Mouse (Mus musculus) intestine, embryonic 16.5 days (tissue): ENCODE results near the gene Pcgf6. TPM values are rescaled to one million over a fixed set of nuclear protein-coding genes. Genes with fewer than 3 reads are reported as not detected.
"Not testable (repeated sequence)": the region's sequence is repeated elsewhere in the genome, so short reads cannot be mapped to it uniquely, and the experiment has no call there.

Experiments
- ATAC-seq: fragments of 200-750 bp; cut with Nextera tagmentation; 2 replicates; pipeline ENCODE4 v1.8.0; 2017; ENCODE audit warnings: moderate TSS enrichment, moderate library complexity
- H3K27ac ChIP-seq: fragments of 300-500 bp; sonication (generic); 2 replicates; pipeline ENCODE4 v1.5.1; 2014; ENCODE audit warnings: mild to moderate bottlenecking, low read length
- H3K27me3 ChIP-seq: fragments of 300-500 bp; sonication (generic); replicated peaks from 2 replicates; pipeline ENCODE4 v1.6.1; 2014; ENCODE audit warnings: low read length, control low read depth, mixed read lengths; ENCODE audit not compliant: control insufficient read depth, insufficient read depth
- H3K36me3 ChIP-seq: fragments of 300-500 bp; sonication (generic); 2 replicates; pipeline ENCODE4 v1.6.1; 2014; ENCODE audit warnings: low read length, control low read depth; ENCODE audit not compliant: control insufficient read depth, insufficient read depth
- H3K4me1 ChIP-seq: fragments of 300-500 bp; sonication (generic); 2 replicates; pipeline ENCODE4 v1.6.1; 2014; ENCODE audit warnings: low read length, control low read depth, mixed read lengths; ENCODE audit not compliant: control insufficient read depth, insufficient read depth
- H3K4me2 ChIP-seq: fragments of 300-500 bp; sonication (generic); 2 replicates; pipeline ENCODE4 v1.6.1; 2014; ENCODE audit warnings: low read depth, low read length, control low read depth
- H3K4me3 ChIP-seq: fragments of 300-500 bp; sonication (generic); 2 replicates; pipeline ENCODE4 v1.5.1; 2014; ENCODE audit warnings: mild to moderate bottlenecking, low read length
- H3K9ac ChIP-seq: fragments of 300-500 bp; sonication (generic); 2 replicates; pipeline ENCODE4 v1.6.1; 2014; ENCODE audit warnings: low read depth, low read length
- H3K9me3 ChIP-seq: fragments of 300-500 bp; sonication (generic); 2 replicates; pipeline ENCODE4 v1.6.1; 2016; ENCODE audit warnings: low read length, control low read depth; ENCODE audit not compliant: control insufficient read depth
- WGBS: fragments of 180-500 bp; shearing (Covaris S2); extraction: QIAGEN DNeasy Blood & Tissue Kit; methylation state at CpG from one replicate; pipeline ENCODE4 v1.1.7; 2014; 5-methylcytosine and 5-hydroxymethylcytosine counted together
- polyA plus RNA-seq: library from polyadenylated mRNA; unstranded; fragments of >200 nt; fragmentation: Nextera tagmentation; extraction: Ambion mirVana; gene quantifications from 2 replicates; pipeline ENCODE4 v1.2.1, GENCODE M21; 2015

The Pcgf6 gene
- polyA plus RNA-seq, 1 experiment from 2014 or later: 16.7 TPM

DNA sequence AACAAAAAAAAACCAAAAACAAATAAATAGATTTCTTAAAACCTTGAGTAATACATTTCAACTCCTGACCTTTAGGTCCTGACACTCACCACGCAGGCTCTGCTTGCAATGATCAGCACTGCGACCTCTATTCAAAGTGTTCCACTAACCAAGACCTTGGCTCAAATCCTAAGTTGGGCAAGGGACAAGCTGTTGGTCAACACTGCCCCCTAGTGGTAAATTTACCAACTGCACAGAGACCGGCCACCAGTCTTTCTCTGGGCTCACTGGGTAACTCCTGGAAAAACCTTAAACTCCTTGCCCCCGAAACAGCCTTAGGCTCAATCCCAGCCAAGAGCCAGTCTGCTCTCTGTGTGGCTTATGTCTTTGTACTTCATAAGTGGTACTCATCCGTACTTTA lies 59.6 kb downstream of the Pcgf6 start:
- H3K9me3 ChIP-seq: no peaks in the 10 kb centered on the region
- no peak overlapping the region for H3K4me3 ChIP-seq
- H3K27ac ChIP-seq: no peak overlapping the region
- H3K4me2 ChIP-seq: no peak overlapping the region
- no peak overlapping the region for H3K9ac ChIP-seq
- no peaks in the 10 kb centered on the region for H3K36me3 ChIP-seq
- H3K4me1 ChIP-seq: peaks cover 8% of the 10 kb centered on the region
- 11% methylated on average over 5 of the region's 5 CpGs for WGBS
- no peaks in the 10 kb centered on the region for H3K27me3 ChIP-seq
- ATAC-seq: peak; percentile 29; the same call in 1 of the 2 replicates

DNA sequence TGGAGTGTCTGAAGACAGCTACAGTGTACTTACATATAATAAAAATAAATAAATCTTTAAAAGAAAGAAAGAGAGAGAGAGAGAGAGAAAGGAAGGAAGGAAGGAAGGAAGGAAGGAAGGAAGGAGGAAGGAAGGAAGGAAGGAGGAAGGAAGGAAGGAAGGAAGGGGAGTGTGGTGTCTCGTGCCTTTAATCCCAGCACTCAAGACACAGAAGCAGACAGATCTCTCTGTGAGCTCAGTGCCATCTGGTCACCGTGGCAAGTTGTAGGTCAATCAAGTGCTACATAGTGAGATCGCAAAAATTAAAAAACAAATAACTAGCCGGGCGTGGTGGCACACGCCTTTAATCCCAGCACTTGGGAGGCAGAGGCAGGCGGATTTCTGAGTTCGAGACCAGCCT lies 60.1 kb downstream of the Pcgf6 start:
- H3K9me3 ChIP-seq, H3K4me2 ChIP-seq, ATAC-seq, H3K9ac ChIP-seq, H3K27ac ChIP-seq, H3K27me3 ChIP-seq, H3K4me3 ChIP-seq, H3K36me3 ChIP-seq, H3K4me1 ChIP-seq: not testable (repeated sequence)
- 72% methylated on average over 8 of the region's 8 CpGs for WGBS

DNA sequence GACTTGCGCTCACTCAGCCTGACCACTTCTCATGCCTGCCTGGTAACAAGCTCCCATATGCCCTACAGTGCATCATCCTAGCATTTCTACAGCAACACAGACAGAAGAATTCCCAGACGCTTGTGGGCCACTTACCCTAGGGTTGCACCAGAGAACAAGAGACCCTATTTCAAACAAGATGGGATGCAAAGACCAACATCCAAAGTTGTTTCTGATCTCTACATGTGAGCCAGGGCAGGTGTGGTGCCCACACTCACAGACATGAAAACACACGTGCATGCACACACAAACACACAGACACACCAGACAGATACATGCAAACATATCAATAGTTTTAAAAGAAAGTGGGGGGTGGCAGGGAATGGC lies 60.6 kb downstream of the Pcgf6 start:
- H3K4me2 ChIP-seq: no peak overlapping the region
- no peaks in the 10 kb centered on the region for H3K9me3 ChIP-seq
- H3K4me1 ChIP-seq: peaks cover 8% of the 10 kb centered on the region
- 86% methylated on average over 3 of the region's 3 CpGs for WGBS
- no peaks in the 10 kb centered on the region for H3K27me3 ChIP-seq
- H3K36me3 ChIP-seq: no peaks in the 10 kb centered on the region
- H3K4me3 ChIP-seq: no peak overlapping the region
- no peak overlapping the region for H3K27ac ChIP-seq
- ATAC-seq: 0 out of 2 replicates have a peak, but pooled peaks have one; percentile 4
- no peak overlapping the region for H3K9ac ChIP-seq

DNA sequence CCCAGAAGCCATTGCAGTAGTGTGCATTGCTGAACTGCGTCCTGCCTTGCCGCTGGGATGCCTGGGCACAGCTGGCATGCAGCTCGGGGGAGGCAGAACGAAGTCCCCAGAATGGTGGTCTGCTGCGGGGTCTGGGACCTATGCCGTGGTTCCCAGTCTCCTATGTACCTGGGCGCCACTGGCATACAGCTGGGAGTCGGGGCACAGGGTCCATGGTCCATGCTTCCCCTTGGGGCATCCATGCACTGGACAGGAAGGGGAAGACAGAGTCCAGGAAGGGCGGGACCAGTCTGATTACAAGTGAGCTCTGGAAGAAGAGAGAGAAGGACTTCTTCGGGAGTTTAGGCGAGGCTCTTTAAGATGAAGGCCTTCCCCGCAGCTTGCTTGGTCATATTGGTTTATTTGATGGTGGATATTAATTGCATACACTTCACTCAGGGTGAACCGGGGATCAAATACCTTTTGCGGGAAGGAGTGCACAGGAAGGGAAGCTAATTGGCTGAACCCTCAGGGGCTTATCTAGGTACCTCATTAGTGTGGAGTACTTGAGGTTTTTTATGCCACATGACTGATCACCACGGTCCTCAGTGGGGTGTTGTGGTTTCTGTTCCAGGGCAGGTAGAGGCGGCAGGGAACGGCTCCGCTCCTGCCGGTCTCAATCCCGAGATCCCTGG lies 61.1 kb downstream of the Pcgf6 start:
- peak; percentile 49; the same call in 1 of the 2 replicates for ATAC-seq
- Histone ChIP-seq H3K9ac (no peak overlapping the region), H3K4me3 (no peak overlapping the region), H3K36me3 (no peaks in the 10 kb centered on the region), H3K9me3 (no peaks in the 10 kb centered on the region), H3K27me3 (no peaks in the 10 kb centered on the region), H3K27ac (no peak overlapping the region), H3K4me2 (no peak overlapping the region), H3K4me1 (peaks cover 8% of the 10 kb centered on the region)
- 72% methylated on average over 20 of the region's 20 CpGs for WGBS

DNA sequence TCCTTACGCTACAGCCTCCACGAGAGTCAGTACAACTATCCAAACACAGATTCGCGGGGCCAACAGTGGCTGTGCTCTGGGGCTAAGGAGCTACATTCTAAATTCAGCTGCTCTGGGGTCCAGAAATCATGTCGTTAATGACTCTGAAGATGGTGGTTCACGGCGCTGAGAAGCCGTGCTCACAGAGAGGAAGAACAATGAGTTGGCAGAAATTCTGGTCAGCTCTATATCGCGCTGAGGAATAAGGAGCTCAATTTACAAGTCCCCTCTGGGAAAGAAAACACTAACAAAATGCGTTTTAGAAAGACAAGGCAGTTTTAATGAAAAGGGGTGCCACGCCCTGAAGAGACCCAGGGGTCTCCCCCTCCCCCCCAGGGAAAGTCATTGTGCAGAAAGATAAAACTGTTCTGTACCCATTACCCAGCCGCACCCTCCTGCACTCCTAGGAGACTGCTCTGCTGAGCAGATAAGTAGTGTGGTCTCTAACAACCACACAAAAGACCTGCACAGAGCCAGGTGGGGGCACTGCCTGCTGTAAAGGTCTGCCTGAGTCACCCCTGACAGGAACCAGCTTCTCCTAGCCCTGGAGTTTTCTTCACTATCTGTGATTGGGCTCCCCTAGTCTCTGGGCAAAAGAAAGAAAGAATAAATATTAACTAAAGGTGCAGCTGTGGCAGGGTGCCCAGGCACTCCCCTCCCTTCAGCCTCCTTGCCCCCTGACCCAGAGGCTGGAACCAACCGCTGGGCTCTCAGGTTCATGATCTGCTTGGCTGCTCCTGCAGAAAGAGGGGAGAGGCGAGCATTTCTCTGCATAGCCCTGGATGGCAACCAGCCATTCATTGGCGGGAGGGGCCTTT lies 62.2 kb downstream of the Pcgf6 start:
- Histone ChIP-seq H3K27ac (peak overlapping the region; percentile 49), H3K36me3 (no peaks in the 10 kb centered on the region), H3K9me3 (no peaks in the 10 kb centered on the region), H3K27me3 (no peaks in the 10 kb centered on the region), H3K4me2 (no peak overlapping the region), H3K4me1 (peaks cover 12% of the 10 kb centered on the region), H3K9ac (no peak overlapping the region; the same call in 1 of the 2 replicates), H3K4me3 (no peak overlapping the region)
- WGBS: 47% methylated on average over 16 of the region's 16 CpGs
- peak; percentile 80 for ATAC-seq

GRCm38 (mm10) chr19:46987646-46988045 lies 63.1 kb downstream of the Pcgf6 start:
- no peaks in the 10 kb centered on the region for H3K27me3 ChIP-seq
- H3K4me1 ChIP-seq: peaks cover 15% of the 10 kb centered on the region
- H3K27ac ChIP-seq: no peak overlapping the region
- ATAC-seq: no peak
- H3K36me3 ChIP-seq: no peaks in the 10 kb centered on the region
- 81% methylated on average over 6 of the region's 6 CpGs for WGBS
- H3K9me3 ChIP-seq: no peaks in the 10 kb centered on the region
- no peak overlapping the region for H3K4me3 ChIP-seq
- H3K4me2 ChIP-seq: no peak overlapping the region
- no peak overlapping the region for H3K9ac ChIP-seq

DNA sequence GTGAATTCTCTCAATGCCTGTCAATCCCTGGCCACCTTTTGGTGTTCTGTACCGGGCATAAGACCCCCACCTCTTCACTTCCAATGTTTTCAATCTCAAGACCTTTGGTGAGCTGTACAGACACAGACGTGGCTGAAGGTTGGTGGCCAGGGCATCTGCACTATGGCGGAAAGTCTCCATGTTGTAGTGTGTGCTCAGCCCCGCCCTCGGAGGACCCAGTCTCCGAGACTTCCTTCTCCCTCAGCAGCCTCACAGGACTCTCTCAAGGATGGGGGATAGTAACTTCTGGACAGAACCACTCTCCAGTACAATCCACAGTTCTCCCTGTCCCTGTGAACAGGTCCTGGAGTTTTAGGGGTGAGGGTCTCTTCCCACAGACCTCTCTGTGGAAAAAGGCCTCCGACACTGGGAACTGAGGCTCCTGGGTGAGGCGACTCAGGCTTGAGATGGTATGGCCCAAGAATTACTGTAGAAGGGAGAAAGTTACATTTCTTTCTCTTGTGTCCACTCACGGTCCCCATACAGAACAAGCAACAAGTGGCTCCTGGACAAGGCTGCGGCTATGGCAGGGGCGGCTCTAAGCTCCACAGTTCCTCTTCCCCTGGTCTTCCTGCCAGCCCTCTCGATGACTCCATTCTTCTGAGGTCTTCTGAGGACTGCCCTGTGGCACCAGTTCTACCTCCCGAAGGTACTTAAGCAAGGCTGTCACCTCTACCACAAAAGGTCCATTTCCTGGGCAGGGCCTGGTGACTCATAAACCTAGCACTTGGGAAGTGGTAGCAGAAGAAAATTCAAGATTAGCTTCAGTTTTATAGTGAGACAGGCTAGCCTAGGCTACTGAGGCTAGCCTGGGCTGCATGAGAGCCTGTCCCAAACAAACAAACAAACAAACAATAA lies 65.7 kb downstream of the Pcgf6 start:
- 80% methylated on average over 13 of the region's 13 CpGs for WGBS
- Histone ChIP-seq H3K27ac (no peak overlapping the region), H3K4me1 (peaks cover 15% of the 10 kb centered on the region), H3K9me3 (no peaks in the 10 kb centered on the region), H3K4me3 (no peak overlapping the region), H3K4me2 (no peak overlapping the region), H3K36me3 (no peaks in the 10 kb centered on the region), H3K27me3 (no peaks in the 10 kb centered on the region), H3K9ac (no peak overlapping the region)
- no peak for ATAC-seq

- H3K4me3 ChIP-seq: no peak overlapping the region
- H3K9me3 ChIP-seq: no peaks in the 10 kb centered on the region
- no peak overlapping the region for H3K9ac ChIP-seq
- 0 out of 2 replicates have a peak overlapping the region, but pooled peaks have one; percentile 39 for H3K27ac ChIP-seq
- ATAC-seq: no peak
- peaks cover 14% of the 10 kb centered on the region for H3K4me1 ChIP-seq
- H3K4me2 ChIP-seq: peak overlapping the region; percentile 26
- 32% methylated on average over 11 of the region's 11 CpGs for whole genome bisulfite sequencing
- H3K36me3 ChIP-seq: no peaks in the 10 kb centered on the region
- no peaks in the 10 kb centered on the region for H3K27me3 ChIP-seq
Measured at GRCm38 (mm10) chr19:46983966-46984380, 66.7 kb downstream of the Pcgf6 start.
